In genomic region chr17:4212586-4212985, GRCm38 (mm10) we compare ENCODE assay signal across 23 mouse cellular contexts.
DNase-seq lines count a peak whose midpoint lies in the region; ATAC-seq and TF ChIP-seq lines count a peak whose summit lies in the region.
"Had no signal": no experiment of that assay in that cellular context is flagged by ENCODE, and none has a peak within 500 bp of the region (broad histone marks: within the 10 kb centered on the region; RNA-seq: fewer than 3 reads in every experiment).

No protein-coding gene starts in this region.

- no peaks in the 10 kb centered on the region for H3K4me1 ChIP-seq in midbrain, embryonic 14.5 days (ENCODE audit: control insufficient read depth, insufficient read depth, low read length)
- H3K4me1 ChIP-seq in midbrain, embryonic 11.5 days (ENCODE audit: control insufficient read depth, insufficient read depth, low read length) = no peaks in the 10 kb centered on the region
- no peaks in the 10 kb centered on the region for H3K4me1 ChIP-seq in thymus, adult 2 months (replicated peaks; ENCODE audit: control insufficient read depth, insufficient read depth, low read length)
- H3K4me1 ChIP-seq: embryonic facial prominence, embryonic 15.5 days; hindbrain, embryonic 12.5 days; stomach, embryonic 15.5 days had no signal

- intact Hi-C loops in left cerebral cortex, postnatal 25 days (cut with DNase I) = no loop called here

- no peaks in the 10 kb centered on the region for H3K27me3 ChIP-seq in midbrain, embryonic 14.5 days (ENCODE audit: control insufficient read depth, insufficient read depth, low read length)
- no peaks in the 10 kb centered on the region for H3K27me3 ChIP-seq in midbrain, embryonic 11.5 days (ENCODE audit: control insufficient read depth, insufficient read depth, low read length)
- no peaks in the 10 kb centered on the region for H3K27me3 ChIP-seq in thymus, adult 2 months (ENCODE audit: control insufficient read depth, insufficient read depth, low read length)
- H3K27me3 ChIP-seq: CH12.LX; embryonic facial prominence, embryonic 15.5 days; hindbrain, embryonic 12.5 days; kidney, embryonic 15.5 days; neural tube, embryonic 12.5 days; stomach, embryonic 15.5 days had no signal

- H3K4me3 ChIP-seq in midbrain, embryonic 14.5 days (replicated peaks; ENCODE audit: low read depth, low read length) = no peak overlapping the region
- no peak overlapping the region for H3K4me3 ChIP-seq in midbrain, embryonic 11.5 days (ENCODE audit: low read depth, low read length)
- H3K4me3 ChIP-seq in thymus, adult 2 months (ENCODE audit: control insufficient read depth, insufficient read depth, low read length) = no peak overlapping the region
- H3K4me3 ChIP-seq: embryonic facial prominence, embryonic 15.5 days; forebrain, embryonic 10.5 days; hindbrain, embryonic 12.5 days; kidney, embryonic 15.5 days; limb, embryonic 10.5 days; neural tube, embryonic 12.5 days; stomach, embryonic 15.5 days had no signal

- no peaks in the 10 kb centered on the region for H3K36me3 ChIP-seq in midbrain, embryonic 14.5 days (ENCODE audit: control insufficient read depth, insufficient read depth, low read length)
- H3K36me3 ChIP-seq in midbrain, embryonic 11.5 days (ENCODE audit: control insufficient read depth, insufficient read depth, low read length) = no peaks in the 10 kb centered on the region
- no peaks in the 10 kb centered on the region for H3K36me3 ChIP-seq in thymus, adult 2 months (ENCODE audit: control insufficient read depth, insufficient read depth, low read length)
- H3K36me3 ChIP-seq: embryonic facial prominence, embryonic 15.5 days; forebrain, embryonic 10.5 days; hindbrain, embryonic 12.5 days; kidney, embryonic 15.5 days; limb, embryonic 10.5 days; neural tube, embryonic 12.5 days; stomach, embryonic 15.5 days had no signal

- H3K9me3 ChIP-seq in midbrain, embryonic 14.5 days (ENCODE audit: control insufficient read depth, low read length) = no peaks in the 10 kb centered on the region
- no peaks in the 10 kb centered on the region for H3K9me3 ChIP-seq in midbrain, embryonic 11.5 days (ENCODE audit: control insufficient read depth, low read length)
- H3K9me3 ChIP-seq: embryonic facial prominence, embryonic 15.5 days; forebrain, embryonic 10.5 days; hindbrain, embryonic 12.5 days; kidney, embryonic 15.5 days; limb, embryonic 10.5 days; neural tube, embryonic 12.5 days; stomach, embryonic 15.5 days had no signal

- no peak overlapping the region for H3K4me2 ChIP-seq in midbrain, embryonic 14.5 days (ENCODE audit: low read length)
- no peak overlapping the region for H3K4me2 ChIP-seq in midbrain, embryonic 11.5 days
- H3K4me2 ChIP-seq: embryonic facial prominence, embryonic 15.5 days; hindbrain, embryonic 12.5 days; kidney, embryonic 15.5 days; neural tube, embryonic 12.5 days; stomach, embryonic 15.5 days had no signal

- H3K9ac ChIP-seq in midbrain, embryonic 14.5 days (replicated peaks; ENCODE audit: low read length) = no peak overlapping the region
- no peak overlapping the region for H3K9ac ChIP-seq in midbrain, embryonic 11.5 days (ENCODE audit: low read length)
- H3K9ac ChIP-seq: embryonic facial prominence, embryonic 15.5 days; hindbrain, embryonic 12.5 days; kidney, embryonic 15.5 days; liver, postnatal 0 days; neural tube, embryonic 12.5 days; stomach, embryonic 15.5 days had no signal

- no peak for TF ChIP-seq POLR2A in thymus, adult 2 months (IDR thresholded peaks at IDR 0.05; ENCODE audit: control insufficient read depth, extremely low read depth, insufficient read depth, low read length, poor library complexity)

- ATAC-seq in midbrain, embryonic 14.5 days (ENCODE audit: low FRiP score, low TSS enrichment) = no peak
- ATAC-seq in midbrain, embryonic 11.5 days (ENCODE audit: low FRiP score) = no peak
- ATAC-seq: intestine, postnatal 0 days; liver, postnatal 0 days had no signal

- 59% methylated on average over 4 of the region's 4 CpGs for WGBS in midbrain, embryonic 14.5 days
- 53% methylated on average over 4 of the region's 4 CpGs for WGBS in midbrain, embryonic 11.5 days
- 74% methylated on average over 4 of the region's 4 CpGs for WGBS in thymus, adult 2 months

- peak; percentile 67 to 74 for DNase-seq in frontal cortex, adult 2 months (ENCODE audit: extremely low spot score in 1 of 2, low spot score in 1 of 2)
- no peak for DNase-seq in frontal cortex, postnatal 25 days (ENCODE audit: low spot score in 2 of 2)
- DNase-seq in midbrain, embryonic 14.5 days = peak; percentile 76
- no peak for DNase-seq in midbrain, embryonic 11.5 days (ENCODE audit: low spot score, missing footprints)
- DNase-seq in brain, adult 2 months (ENCODE audit: low read depth, low spot score) = peak; percentile 88
- peak; percentile 44 to 84 for DNase-seq in left cerebral cortex, postnatal 25 days (ENCODE audit: low spot score in 2 of 2)
- no peak for DNase-seq in lung, adult 18-20 months
- DNase-seq in thymus, adult 2 months = no peak
- DNase-seq: cerebellum, postnatal 14 days; embryo, embryonic 11 days; gastrocnemius, postnatal 36 days; kidney, postnatal 4 days; liver, postnatal 0 days; lung, postnatal 14 days had no signal

- H3K27ac ChIP-seq in midbrain, embryonic 14.5 days (replicated peaks; ENCODE audit: low read depth, low read length) = no peak overlapping the region
- no peak overlapping the region for H3K27ac ChIP-seq in midbrain, embryonic 11.5 days (ENCODE audit: low read depth, low read length)
- no peak overlapping the region for H3K27ac ChIP-seq in thymus, adult 2 months (ENCODE audit: control insufficient read depth, insufficient read depth, low read length)
- H3K27ac ChIP-seq: embryonic facial prominence, embryonic 15.5 days; forebrain, embryonic 10.5 days; hindbrain, embryonic 12.5 days; kidney, embryonic 15.5 days; limb, embryonic 10.5 days; neural tube, embryonic 12.5 days; stomach, embryonic 15.5 days had no signal

- no peak for TF ChIP-seq CTCF in thymus, adult 2 months (IDR thresholded peaks at IDR 0.05; ENCODE audit: borderline replicate concordance, control insufficient read depth, extremely low read depth, insufficient read depth, low read length, poor library complexity)

Comparison
In these comparisons a context has a peak if more than half of its experiments do, and no peak if none do; other contexts are left out.
1. DNase-seq: peak in frontal cortex, adult 2 months (2 of 2), midbrain, embryonic 14.5 days (single experiment), brain, adult 2 months (single experiment) and left cerebral cortex, postnatal 25 days (2 of 2); none in frontal cortex, postnatal 25 days (0 of 2), midbrain, embryonic 11.5 days (single experiment), lung, adult 18-20 months (0 of 2) and thymus, adult 2 months (single experiment).